Mouse (Mus musculus) MEL (cell line): ENCODE measurements around the gene Gdi1.
"Not testable (repeated sequence)": the region's sequence is repeated elsewhere in the genome, so short reads cannot be mapped to it uniquely, and the experiment has no call there.

Experiments
- BHLHE40 ChIP-seq: IDR thresholded peaks from 2 replicates; pipeline ENCODE4 v1.6.1; 2012; ENCODE audit warnings: low read depth, mild to moderate bottlenecking, inconsistent platforms, low read length, improper control_type of control experiment, borderline replicate concordance
- MAX ChIP-seq: IDR thresholded peaks from 2 replicates; pipeline ENCODE4 v1.6.1; 2011; ENCODE audit warnings: low read length, improper control_type of control experiment
- NRF1 ChIP-seq: IDR thresholded peaks from 2 replicates; pipeline ENCODE4 v1.6.1; 2014; ENCODE audit warnings: low read depth, mild to moderate bottlenecking, inconsistent platforms, low read length, improper control_type of control experiment, moderate library complexity; ENCODE audit not compliant: poor library complexity, insufficient read depth, severe bottlenecking

DNA sequence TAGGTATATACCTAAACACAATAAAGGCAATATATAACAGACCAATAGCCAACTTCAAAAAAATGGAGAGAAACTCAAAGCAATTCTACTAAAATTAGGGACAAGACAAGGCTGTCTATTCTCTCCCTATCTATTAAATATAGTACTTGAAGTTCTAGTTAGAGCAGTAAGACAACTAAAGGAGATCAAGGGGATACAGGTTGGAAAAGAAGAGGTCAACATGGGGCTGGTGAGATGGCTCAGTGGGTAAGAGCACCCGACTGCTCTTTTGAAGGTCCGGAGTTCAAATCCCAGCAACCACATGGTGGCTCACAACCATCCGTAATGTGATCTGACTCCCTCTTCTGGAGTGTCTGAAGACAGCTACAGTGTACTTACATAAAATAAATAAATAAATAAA, 52.3 kb downstream of the Gdi1 start:
- not testable (repeated sequence) for TF ChIP-seq MAX, BHLHE40, NRF1
